Mouse (Mus musculus) liver, embryonic 14 days (tissue): ENCODE data around the gene 2610008E11Rik. TPM values are rescaled to one million over a fixed set of nuclear protein-coding genes. Genes with fewer than 3 reads are reported as not detected.

Experiments
- polyA plus RNA-seq: library from polyadenylated mRNA; depleted of rRNA; stranded (reverse); fragments of >200 nt; gene quantifications from 2 replicates; pipeline ENCODE4 v1.2.3, GENCODE M21; 2012; rRNA removed

Gene 2610008E11Rik
- polyA plus RNA-seq = 1.6 TPM in 2 replicates

GRCm38 (mm10) chr10:79097161-79097754 lies at the start of gene 2610008E11Rik:
Gene 2610008E11Rik (minus strand): TSS chr10:79097600.

GRCm38 (mm10) chr10:79028441-79028840 lies 69.0 kb downstream of the 2610008E11Rik start, which contains the start of gene Olfr57:
Gene Olfr57 (plus strand): TSS chr10:79028741.

Other genes starting within 250 kb of the 2610008E11Rik start
- not detected in 2 replicates for gene Olfr1356, start 245.4 kb downstream of the 2610008E11Rik start, polyA plus RNA-seq
- not detected in 2 replicates for gene Olfr1355, start 222.1 kb downstream of the 2610008E11Rik start, polyA plus RNA-seq
- gene Olfr1354, start 184.4 kb downstream of the 2610008E11Rik start, polyA plus RNA-seq = not detected in 2 replicates
- not detected in 2 replicates for gene Olfr8, start 147.0 kb downstream of the 2610008E11Rik start, polyA plus RNA-seq
- not detected in 2 replicates for gene Olfr1353, start 134.3 kb downstream of the 2610008E11Rik start, polyA plus RNA-seq
- not detected in 2 replicates for gene Olfr1352, start 116.5 kb downstream of the 2610008E11Rik start, polyA plus RNA-seq
- gene Olfr1351, start 85.1 kb downstream of the 2610008E11Rik start, polyA plus RNA-seq = not detected in 2 replicates
- not detected in 2 replicates for gene Olfr57, start 68.9 kb downstream of the 2610008E11Rik start, polyA plus RNA-seq
- gene Vmn2r80, start 51.2 kb upstream of the 2610008E11Rik start, polyA plus RNA-seq = not detected in 2 replicates
- not detected in 2 replicates for gene Vmn2r81, start 150.1 kb upstream of the 2610008E11Rik start, polyA plus RNA-seq